Mouse (Mus musculus) heart, adult 9 months (tissue): ENCODE measurements around the gene 5430403G16Rik.
"Not testable (repeated sequence)": the region's sequence is repeated elsewhere in the genome, so short reads cannot be mapped to it uniquely, and the experiment has no call there.

ENCODE experiments used
- DNase-seq, 2 experiments: peaks; one replicate each; pipeline ENCODE4 v3.0.0; 2022; ENCODE audit warnings: low spot score in 2 of 2

The 5430403G16Rik gene

GRCm38 (mm10) chr5:109690537-109691201 is at the start of gene 5430403G16Rik:
Gene 5430403G16Rik, minus strand, starts transcription at chr5:109691041.
- peak; percentile 71 to 77 for DNase-seq

DNA sequence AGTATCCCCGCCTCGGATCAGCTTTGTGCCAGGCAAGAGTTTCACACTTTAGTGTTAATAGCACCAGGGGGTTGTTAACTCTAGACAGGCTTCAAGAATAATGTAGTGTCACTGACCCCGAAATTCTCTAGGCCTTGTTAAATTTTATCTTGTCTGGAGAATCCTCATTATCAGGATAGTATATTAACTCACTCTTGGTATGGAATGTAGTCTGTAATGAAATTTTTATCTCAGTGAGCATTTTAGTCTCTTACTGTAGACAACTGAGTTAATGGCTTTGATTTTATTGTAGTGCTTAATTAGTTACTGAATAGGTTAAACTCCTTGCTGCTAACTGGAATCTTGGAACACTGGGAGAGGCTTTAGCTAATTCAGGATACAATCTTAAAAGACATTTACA is 26.5 kb upstream of the 5430403G16Rik start:
- DNase-seq, result not testable (repeated sequence)

DNA sequence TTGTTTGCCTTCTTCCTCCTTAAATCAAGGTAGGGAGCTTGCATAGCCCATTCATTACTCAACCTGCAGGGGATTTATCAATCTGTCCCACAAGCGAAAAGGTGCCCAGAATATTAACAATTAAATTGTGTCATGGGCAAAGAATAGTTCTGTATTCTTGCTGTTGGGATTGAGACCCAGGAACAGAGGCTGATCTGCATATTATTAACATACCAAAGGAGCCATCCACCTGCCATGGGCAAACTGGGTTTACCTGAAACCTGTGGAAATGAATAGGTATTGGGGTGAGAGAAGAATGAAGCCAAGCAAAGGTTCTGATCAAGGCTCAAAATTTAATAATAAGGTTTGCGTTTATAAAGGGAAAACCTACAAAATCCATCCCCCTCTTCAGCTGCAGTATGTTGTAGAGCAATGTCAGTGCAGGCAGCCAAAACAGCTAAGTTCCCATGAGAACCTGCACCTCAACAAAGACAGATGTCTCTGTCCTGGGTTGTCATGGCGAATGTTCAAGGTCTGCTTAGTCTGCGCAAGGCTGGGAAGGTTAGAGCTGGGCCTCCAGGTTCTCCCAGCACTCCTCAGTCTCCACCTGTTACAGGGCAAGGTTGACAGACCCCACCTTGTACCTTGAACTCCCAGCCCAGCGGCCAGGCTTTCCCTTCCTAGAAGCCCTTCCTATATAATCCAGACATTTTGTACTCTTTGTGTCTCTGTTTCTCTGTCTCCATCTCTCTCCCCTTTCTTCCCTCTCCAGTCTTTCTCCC is 544 bp upstream of the 5430403G16Rik start:
- DNase-seq, result not testable (repeated sequence)

DNA sequence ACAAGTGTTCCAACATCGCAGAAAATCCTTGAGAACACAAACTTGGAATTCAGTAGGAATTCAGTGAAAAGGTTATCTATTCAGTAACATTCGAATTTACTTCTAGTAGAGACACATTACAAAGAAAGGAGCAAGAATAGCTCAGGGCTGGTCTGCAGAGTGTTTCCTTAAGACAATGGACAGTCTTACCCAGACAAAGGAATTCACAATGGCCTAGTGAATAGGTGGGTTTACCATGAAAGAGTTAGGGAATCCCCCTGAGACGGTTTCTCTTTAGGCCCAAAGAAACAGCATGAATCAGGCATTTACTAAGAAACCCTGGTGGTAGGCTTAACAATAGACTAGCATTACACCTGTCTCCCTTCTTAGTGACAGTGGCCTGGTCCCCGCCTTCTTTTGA is 7.9 kb downstream of the 5430403G16Rik start:
- DNase-seq, result no peak
